Mouse (Mus musculus): ENCODE data around the gene Depdc1b.

- TF ChIP-seq CTCF (IDR thresholded peaks at IDR 0.05; ENCODE audit: extremely low read depth, insufficient read depth, low read length) (no peak), POLR2A (IDR thresholded peaks at IDR 0.05; ENCODE audit: extremely low read depth, insufficient read depth, low read length) (no peak)
Observed at GRCm38 (mm10) chr13:108426322-108426721, 110.2 kb downstream of the Depdc1b start.
